ENCODE assay signal across 8 mouse cellular contexts in genomic region chr4:21766863-21767304, GRCm38 (mm10). TPM values are rescaled to one million over a fixed set of nuclear protein-coding genes. Genes with fewer than 3 reads are reported as not detected.
DNase-seq lines count a peak whose midpoint lies in the region; ATAC-seq lines count a peak whose summit lies in the region.

Gene Usp45 (plus strand): TSS chr4:21767156.
Gene Tstd3 (minus strand): TSS chr4:21767212.

- H3K4me3 ChIP-seq in intestine, embryonic 15.5 days (replicated peaks), result peak within 1 kb of the TSS; percentile 67

- DNase-seq in adrenal gland, adult 18-20 months (ENCODE audit: low spot score in 2 of 2), result peak; percentile 67 to 72
- DNase-seq in embryo, embryonic 11 days, result peak; percentile 90
- DNase-seq in gastrocnemius, postnatal 25 days, result peak; percentile 60
- DNase-seq in left cerebral cortex, postnatal 14 days (ENCODE audit: low spot score in 2 of 2), result peak; percentile 89 to 90
- DNase-seq in right cerebral cortex, postnatal 25 days, result peak; percentile 85
- DNase-seq in urinary bladder, postnatal 36 days (ENCODE audit: low spot score in 2 of 2), result peak; percentile 50 to 77

- intact Hi-C loops in left cerebral cortex, postnatal 14 days (cut with DNase I), result no loop called here

- no peaks in the 10 kb centered on the region for H3K4me1 ChIP-seq in intestine, embryonic 15.5 days (replicated peaks)

- peak; percentile 90 for ATAC-seq in intestine, embryonic 15.5 days
- peak; percentile 100 for ATAC-seq in megakaryocyte-erythroid progenitor cell, adult 5-6 weeks (replicated peaks; ENCODE audit: low FRiP score, low TSS enrichment, poor library complexity, severe bottlenecking)

- no peak within 1 kb of the TSS for H3K27ac ChIP-seq in intestine, embryonic 15.5 days

- H3K9me3 ChIP-seq in intestine, embryonic 15.5 days, result no peaks in the 10 kb centered on the region

- peak within 1 kb of the TSS; percentile 66 for H3K4me2 ChIP-seq in intestine, embryonic 15.5 days (replicated peaks)

- H3K36me3 ChIP-seq in intestine, embryonic 15.5 days, result no peaks in the 10 kb centered on the region

- 2% methylated on average over 17 of the region's 17 CpGs for whole genome bisulfite sequencing in intestine, embryonic 15.5 days

- H3K9ac ChIP-seq in intestine, embryonic 15.5 days, result peak within 1 kb of the TSS; percentile 57

- H3K27me3 ChIP-seq in intestine, embryonic 15.5 days (replicated peaks), result no peaks in the 10 kb centered on the region

RNA-seq across cellular contexts. Expression of gene Usp45, which starts in this region (rescaled TPM):
- 10 to 100 TPM; 14.9 to 17.5 TPM for total RNA-seq in adrenal gland, adult 18-20 months (2021)
- total RNA-seq in gastrocnemius, postnatal 25 days (2021), result 10 to 100 TPM; 17.2 to 17.4 TPM
- polyA plus RNA-seq in intestine, embryonic 15.5 days (2015; fragmentation: Nextera tagmentation; extraction: Ambion mirVana), result 7.0 and 7.6 TPM in 2 replicates
- 10 to 100 TPM; 36.7 to 42.9 TPM for total RNA-seq in left cerebral cortex, postnatal 14 days (2021)
- 40.5 and 63.1 TPM in 2 replicates for total RNA-seq in megakaryocyte-erythroid progenitor cell, adult 5-6 weeks (2014; fragmentation: Nextera tagmentation)
- total RNA-seq in megakaryocyte-erythroid progenitor cell, adult 5-6 weeks (2017), result 26.3 and 34.1 TPM in 2 replicates

RNA-seq across cellular contexts. Expression of gene Tstd3, which starts in this region (rescaled TPM):
- 1 to 10 TPM; 8.5 to 9.9 TPM for total RNA-seq in adrenal gland, adult 18-20 months (2021)
- 10 to 100 TPM; 13.1 to 13.5 TPM for total RNA-seq in gastrocnemius, postnatal 25 days (2021)
- 14.6 and 15.2 TPM in 2 replicates for polyA plus RNA-seq in intestine, embryonic 15.5 days (2015; fragmentation: Nextera tagmentation; extraction: Ambion mirVana)
- 10 to 100 TPM; 17.9 to 18.6 TPM for total RNA-seq in left cerebral cortex, postnatal 14 days (2021)
- 19.8 and 27.1 TPM in 2 replicates for total RNA-seq in megakaryocyte-erythroid progenitor cell, adult 5-6 weeks (2014; fragmentation: Nextera tagmentation)
- total RNA-seq in megakaryocyte-erythroid progenitor cell, adult 5-6 weeks (2017), result 9.8 and 19.3 TPM in 2 replicates
